Mouse (Mus musculus): Measurements from ENCODE around the gene Gaa. TPM values are rescaled to one million over a fixed set of nuclear protein-coding genes. Genes with fewer than 3 reads are reported as not detected.
A peak's percentile ranks its signal among the peaks of the same experiment; 100 is the strongest.

The Gaa gene
- polyA plus RNA-seq, 1 experiment from 2014 or later = 12.6 TPM

DNA sequence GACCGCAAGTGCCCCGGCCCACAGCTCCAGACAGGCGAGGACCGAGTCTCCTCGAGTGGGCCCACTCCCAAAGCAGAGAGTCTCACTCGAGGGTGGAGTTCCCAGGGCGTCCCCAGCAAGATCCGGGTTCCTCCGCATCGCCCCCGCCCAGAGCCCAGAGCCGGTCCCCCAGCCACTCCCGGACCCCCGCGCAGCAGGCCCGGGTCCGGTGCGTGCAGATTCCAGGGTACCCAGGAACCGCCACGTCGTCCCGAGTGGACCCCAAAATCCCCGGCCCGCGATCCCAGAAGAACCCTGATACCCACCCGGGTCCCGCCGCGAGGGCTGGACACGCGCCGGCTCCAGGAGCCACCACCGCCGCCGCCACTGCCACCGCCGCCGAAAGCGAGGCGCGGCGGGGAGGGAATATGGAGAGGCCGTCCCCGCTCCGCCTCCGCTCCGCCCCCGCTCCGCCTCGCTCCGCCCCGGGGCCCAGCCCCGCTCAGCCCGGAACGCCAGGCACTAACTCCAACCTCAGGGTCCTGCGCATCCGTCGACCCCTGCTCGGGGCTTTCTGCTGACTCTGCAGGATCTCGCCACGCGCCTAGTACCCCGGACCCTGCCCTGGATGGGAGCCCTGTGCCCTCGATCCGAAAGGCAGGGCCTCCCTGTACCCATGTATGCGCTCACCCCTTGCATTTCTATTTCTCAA lies 39.5 kb upstream of the Gaa start, which contains the start of the genes Tbc1d16 and Ccdc40:
Gene Tbc1d16, minus strand, starts transcription at position 409 of the 691 bp plus-strand sequence.
Gene Ccdc40, plus strand, starts transcription at position 482 of the 691 bp plus-strand sequence.
- ATAC-seq (ENCODE audit: low FRiP score) (peak; percentile 87), DNase-seq (ENCODE audit: low spot score) (peak; percentile 89)
- H3K27ac ChIP-seq (ENCODE audit: low read depth, low read length) = peak within 1 kb of the TSS; percentile 83
- H3K4me1 ChIP-seq (replicated peaks; ENCODE audit: control insufficient read depth, insufficient read depth, low read length) = peaks cover 16% of the 10 kb centered on the region
- H3K4me2 ChIP-seq (replicated peaks; ENCODE audit: low read depth, low read length) = peak within 1 kb of the TSS; percentile 89
- peak within 1 kb of the TSS; percentile 93 for H3K9ac ChIP-seq (ENCODE audit: low read depth, low read length)
- H3K9me3 ChIP-seq (ENCODE audit: control insufficient read depth, low read length) = no peaks in the 10 kb centered on the region
- under 1% methylated on average over 49 of the region's 66 CpGs for WGBS
- H3K4me3 ChIP-seq (ENCODE audit: low read depth, low read length) = peak within 1 kb of the TSS; percentile 81
- H3K27me3 ChIP-seq (ENCODE audit: control insufficient read depth, insufficient read depth, low read length) = no peaks in the 10 kb centered on the region
- no peaks in the 10 kb centered on the region for H3K36me3 ChIP-seq (ENCODE audit: control insufficient read depth, insufficient read depth, low read length)

DNA sequence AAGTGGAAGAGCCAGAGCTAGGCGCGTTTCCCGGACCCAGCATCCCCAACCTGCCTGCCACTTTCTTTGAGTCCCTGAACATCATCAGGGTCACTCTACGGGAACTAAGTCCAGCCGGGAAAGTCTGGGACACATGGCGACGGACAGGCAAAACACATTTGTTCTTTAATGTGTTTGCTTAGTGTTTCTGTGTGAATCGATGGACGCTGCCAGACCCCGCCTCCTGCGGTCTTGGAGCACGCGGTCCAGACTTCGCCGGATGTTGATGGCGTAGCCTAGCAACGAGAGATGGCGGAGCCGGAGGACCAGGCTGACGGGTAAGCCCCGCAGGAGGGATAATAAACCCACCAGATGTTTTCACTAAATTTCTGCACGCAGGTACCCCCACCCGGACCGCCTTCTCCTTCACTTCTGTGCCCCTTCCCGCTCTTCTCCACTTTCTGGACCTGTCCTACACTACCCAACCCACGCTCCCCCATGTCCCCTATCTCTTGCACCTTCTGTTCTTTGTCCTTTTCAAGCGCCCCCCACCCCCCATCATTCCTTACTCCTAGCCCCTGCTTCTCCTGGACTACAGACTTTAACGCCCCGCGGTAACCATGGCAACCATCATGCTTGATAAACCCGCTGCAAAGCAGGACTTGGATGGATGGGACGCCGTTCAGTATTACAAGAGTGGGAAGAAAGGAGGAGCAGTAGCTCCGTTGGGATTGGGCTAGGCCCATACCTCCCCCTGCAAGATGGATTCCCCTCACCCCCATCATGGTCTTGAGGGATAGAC lies 38.7 kb upstream of the Gaa start:
- no peaks in the 10 kb centered on the region for H3K27me3 ChIP-seq (ENCODE audit: control insufficient read depth, insufficient read depth, low read length)
- H3K9ac ChIP-seq (ENCODE audit: low read depth, low read length) = no peak overlapping the region; the same call in 1 of the 2 replicates
- no peaks in the 10 kb centered on the region for H3K9me3 ChIP-seq (ENCODE audit: control insufficient read depth, low read length)
- H3K4me2 ChIP-seq (replicated peaks; ENCODE audit: low read depth, low read length) = peak overlapping the region; percentile 89
- no peaks in the 10 kb centered on the region for H3K36me3 ChIP-seq (ENCODE audit: control insufficient read depth, insufficient read depth, low read length)
- peak; percentile 95 for ATAC-seq (ENCODE audit: low FRiP score)
- H3K27ac ChIP-seq (ENCODE audit: low read depth, low read length) = peak overlapping the region; percentile 83
- DNase-seq (ENCODE audit: low spot score) = peak; percentile 91
- under 1% methylated on average over 34 of the region's 34 CpGs for WGBS
- peak overlapping the region; percentile 81 for H3K4me3 ChIP-seq (ENCODE audit: low read depth, low read length)
- H3K4me1 ChIP-seq (replicated peaks; ENCODE audit: control insufficient read depth, insufficient read depth, low read length) = peaks cover 14% of the 10 kb centered on the region

DNA sequence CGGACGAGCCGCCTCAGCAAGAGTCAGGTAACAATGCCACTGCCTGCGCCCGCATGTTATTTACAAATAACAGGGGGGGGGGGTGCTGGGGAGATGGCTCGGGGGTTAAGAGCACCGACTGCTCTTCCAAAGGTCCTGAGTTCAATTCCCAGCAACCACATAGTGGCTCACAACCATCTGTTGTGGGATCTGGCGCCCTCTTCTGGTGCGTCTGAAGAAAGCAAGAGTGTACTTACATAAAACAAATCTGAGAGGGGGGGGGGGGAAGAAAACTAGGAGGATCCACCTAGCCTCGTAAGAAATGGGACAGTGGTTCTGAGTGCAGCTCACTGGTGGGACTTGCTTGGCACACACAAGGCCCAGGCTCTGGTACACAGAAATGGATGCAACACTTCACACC lies 32.9 kb upstream of the Gaa start:
- no peak for ATAC-seq (ENCODE audit: low FRiP score)
- Histone ChIP-seq H3K36me3 (ENCODE audit: control insufficient read depth, insufficient read depth, low read length) (0 out of 2 replicates have a peak, but pooled peaks cover 4% of the 10 kb centered on the region), H3K27ac (ENCODE audit: low read depth, low read length) (no peak overlapping the region), H3K4me2 (replicated peaks; ENCODE audit: low read depth, low read length) (no peak overlapping the region), H3K4me1 (replicated peaks; ENCODE audit: control insufficient read depth, insufficient read depth, low read length) (0 out of 2 replicates have a peak, but pooled peaks cover 2% of the 10 kb centered on the region), H3K4me3 (ENCODE audit: low read depth, low read length) (no peak overlapping the region), H3K9ac (ENCODE audit: low read depth, low read length) (no peak overlapping the region), H3K9me3 (ENCODE audit: control insufficient read depth, low read length) (no peaks in the 10 kb centered on the region; the same call in 1 of the 2 replicates), H3K27me3 (ENCODE audit: control insufficient read depth, insufficient read depth, low read length) (no peaks in the 10 kb centered on the region)
- DNase-seq (ENCODE audit: low spot score) = no peak
- WGBS = 94% methylated on average over 10 of the region's 10 CpGs

DNA sequence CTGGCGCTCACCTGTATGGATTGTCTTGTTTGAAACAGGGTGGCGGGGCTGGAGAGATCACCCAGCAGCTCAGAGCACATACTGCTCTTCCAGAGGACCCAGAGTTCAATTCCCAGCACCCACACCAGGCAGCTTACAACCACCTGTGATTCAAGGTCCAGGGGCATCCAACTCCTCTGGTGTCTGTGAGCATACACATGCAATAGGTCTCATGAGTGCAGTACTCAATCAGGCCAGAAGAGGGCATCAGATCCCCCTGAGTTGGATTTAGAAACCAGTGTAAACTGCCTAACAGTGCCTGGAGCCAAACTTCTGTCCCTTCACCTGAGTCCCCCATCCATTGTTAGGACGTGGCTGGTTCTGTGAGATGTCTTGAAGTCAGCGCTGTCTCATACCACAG lies 32.1 kb upstream of the Gaa start:
- H3K4me2 ChIP-seq (replicated peaks; ENCODE audit: low read depth, low read length) = no peak overlapping the region
- 88% methylated on average over 4 of the region's 4 CpGs for WGBS
- H3K4me1 ChIP-seq (replicated peaks; ENCODE audit: control insufficient read depth, insufficient read depth, low read length) = 0 out of 2 replicates have a peak, but pooled peaks cover 2% of the 10 kb centered on the region
- 0 out of 2 replicates have a peak, but pooled peaks cover 4% of the 10 kb centered on the region for H3K36me3 ChIP-seq (ENCODE audit: control insufficient read depth, insufficient read depth, low read length)
- H3K27me3 ChIP-seq (ENCODE audit: control insufficient read depth, insufficient read depth, low read length) = no peaks in the 10 kb centered on the region
- peak; percentile 79 for DNase-seq (ENCODE audit: low spot score)
- no peak for ATAC-seq (ENCODE audit: low FRiP score)
- H3K27ac ChIP-seq (ENCODE audit: low read depth, low read length) = no peak overlapping the region
- no peak overlapping the region for H3K9ac ChIP-seq (ENCODE audit: low read depth, low read length)
- no peaks in the 10 kb centered on the region; the same call in 1 of the 2 replicates for H3K9me3 ChIP-seq (ENCODE audit: control insufficient read depth, low read length)
- no peak overlapping the region for H3K4me3 ChIP-seq (ENCODE audit: low read depth, low read length)

DNA sequence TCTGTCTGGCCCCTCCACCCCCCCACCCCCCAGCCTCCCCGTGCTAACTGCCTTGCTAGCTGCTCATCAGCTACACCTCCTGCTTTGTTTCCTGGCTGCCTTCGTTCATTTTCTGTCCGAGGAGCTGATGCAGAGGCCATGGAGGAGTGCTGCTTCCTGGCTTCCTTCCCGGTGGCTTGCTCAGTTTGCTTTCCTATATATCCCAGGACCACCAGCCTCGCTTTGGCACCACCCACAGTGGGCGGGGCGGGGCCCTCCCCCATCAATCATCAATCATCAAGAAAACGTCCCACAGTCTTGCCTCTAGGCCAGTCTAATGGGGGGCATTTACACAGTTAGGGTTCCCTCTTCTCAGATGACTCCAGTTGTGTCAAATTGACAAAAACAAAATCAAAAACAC lies 31.3 kb upstream of the Gaa start:
- 43% methylated on average over 8 of the region's 8 CpGs for WGBS
- ATAC-seq (ENCODE audit: low FRiP score) = no peak
- 0 out of 2 replicates have a peak, but pooled peaks cover 4% of the 10 kb centered on the region for H3K36me3 ChIP-seq (ENCODE audit: control insufficient read depth, insufficient read depth, low read length)
- no peaks in the 10 kb centered on the region for H3K27me3 ChIP-seq (ENCODE audit: control insufficient read depth, insufficient read depth, low read length)
- 0 out of 2 replicates have a peak, but pooled peaks cover 2% of the 10 kb centered on the region for H3K4me1 ChIP-seq (replicated peaks; ENCODE audit: control insufficient read depth, insufficient read depth, low read length)
- no peak overlapping the region for H3K9ac ChIP-seq (ENCODE audit: low read depth, low read length)
- no peak overlapping the region for H3K27ac ChIP-seq (ENCODE audit: low read depth, low read length)
- no peaks in the 10 kb centered on the region; the same call in 1 of the 2 replicates for H3K9me3 ChIP-seq (ENCODE audit: control insufficient read depth, low read length)
- H3K4me2 ChIP-seq (replicated peaks; ENCODE audit: low read depth, low read length) = no peak overlapping the region
- DNase-seq (ENCODE audit: low spot score) = peak; percentile 49
- H3K4me3 ChIP-seq (ENCODE audit: low read depth, low read length) = no peak overlapping the region

DNA sequence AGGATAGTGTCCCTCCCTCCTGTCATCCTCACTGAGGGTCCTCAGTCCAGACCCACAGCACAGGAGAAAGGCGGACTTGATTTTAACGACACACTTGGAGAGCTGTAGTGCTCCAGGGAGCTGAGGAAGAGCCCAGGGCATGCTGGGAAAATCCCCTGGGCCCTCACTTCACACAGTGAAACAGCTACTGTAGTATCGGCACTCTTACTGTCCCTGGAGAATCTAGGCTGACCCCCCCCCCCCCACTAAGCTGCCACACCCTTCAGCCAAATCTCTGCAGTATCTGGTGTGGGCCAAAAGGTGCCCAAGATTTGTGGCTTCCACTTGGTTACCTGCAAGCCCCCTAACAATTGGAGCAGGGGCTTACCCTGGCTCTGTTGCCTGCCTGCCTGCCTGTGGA lies 30.7 kb upstream of the Gaa start:
- Histone ChIP-seq H3K4me2 (replicated peaks; ENCODE audit: low read depth, low read length) (no peak overlapping the region), H3K4me3 (ENCODE audit: low read depth, low read length) (no peak overlapping the region), H3K9ac (ENCODE audit: low read depth, low read length) (no peak overlapping the region), H3K36me3 (ENCODE audit: control insufficient read depth, insufficient read depth, low read length) (0 out of 2 replicates have a peak, but pooled peaks cover 4% of the 10 kb centered on the region), H3K9me3 (ENCODE audit: control insufficient read depth, low read length) (no peaks in the 10 kb centered on the region; the same call in 1 of the 2 replicates), H3K27me3 (ENCODE audit: control insufficient read depth, insufficient read depth, low read length) (no peaks in the 10 kb centered on the region), H3K27ac (ENCODE audit: low read depth, low read length) (no peak overlapping the region), H3K4me1 (replicated peaks; ENCODE audit: control insufficient read depth, insufficient read depth, low read length) (0 out of 2 replicates have a peak, but pooled peaks cover 2% of the 10 kb centered on the region)
- no peak for DNase-seq (ENCODE audit: low spot score)
- ATAC-seq (ENCODE audit: low FRiP score) = no peak
- WGBS = 48% methylated on average over 3 of the region's 3 CpGs

DNA sequence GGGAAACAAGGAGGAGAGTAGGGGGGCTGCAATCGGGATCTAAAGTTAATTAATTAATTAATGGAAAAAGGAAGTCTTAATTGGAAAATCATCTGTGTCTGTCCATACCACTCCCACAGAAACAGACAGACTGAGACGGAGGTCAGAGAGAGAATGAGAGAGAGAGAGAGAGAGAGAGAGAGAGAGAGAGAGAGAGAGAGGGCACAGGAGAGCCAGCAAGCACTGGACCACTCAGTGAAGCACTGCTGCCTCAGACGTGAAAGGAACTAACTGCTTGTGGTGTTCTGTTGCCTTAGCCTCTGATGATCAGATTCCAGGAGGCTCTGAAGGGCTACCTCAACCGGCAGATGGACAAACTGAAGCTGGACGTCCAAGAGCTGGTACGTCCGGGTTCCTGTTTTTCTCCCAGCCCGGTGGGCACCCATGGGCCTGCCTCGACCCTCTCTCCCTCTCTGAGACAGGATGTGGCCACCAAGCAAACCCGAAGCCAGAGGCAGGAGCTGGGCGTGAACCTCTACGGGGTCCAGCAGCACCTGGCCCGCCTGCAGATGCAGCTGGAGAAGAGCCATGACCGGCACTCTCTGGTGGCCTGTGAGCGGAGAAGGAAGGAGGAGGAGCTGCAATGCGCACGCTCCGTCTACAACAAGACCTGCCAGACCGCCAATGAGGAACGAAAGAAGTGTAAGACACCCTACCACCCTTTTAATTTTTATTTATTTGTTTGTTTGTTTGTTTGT lies 30.0 kb upstream of the Gaa start:
- H3K9ac ChIP-seq (ENCODE audit: low read depth, low read length) = no peak overlapping the region
- no peaks in the 10 kb centered on the region for H3K27me3 ChIP-seq (ENCODE audit: control insufficient read depth, insufficient read depth, low read length)
- H3K4me1 ChIP-seq (replicated peaks; ENCODE audit: control insufficient read depth, insufficient read depth, low read length) = 0 out of 2 replicates have a peak, but pooled peaks cover 2% of the 10 kb centered on the region
- peak; percentile 33 for DNase-seq (ENCODE audit: low spot score)
- WGBS = 37% methylated on average over 20 of the region's 20 CpGs
- H3K4me3 ChIP-seq (ENCODE audit: low read depth, low read length) = no peak overlapping the region
- no peaks in the 10 kb centered on the region; the same call in 1 of the 2 replicates for H3K9me3 ChIP-seq (ENCODE audit: control insufficient read depth, low read length)
- no peak overlapping the region for H3K27ac ChIP-seq (ENCODE audit: low read depth, low read length)
- H3K4me2 ChIP-seq (replicated peaks; ENCODE audit: low read depth, low read length) = peak overlapping the region; percentile 36
- ATAC-seq (ENCODE audit: low FRiP score) = peak; percentile 17; the same call in 1 of the 2 replicates
- 0 out of 2 replicates have a peak, but pooled peaks cover 4% of the 10 kb centered on the region for H3K36me3 ChIP-seq (ENCODE audit: control insufficient read depth, insufficient read depth, low read length)

DNA sequence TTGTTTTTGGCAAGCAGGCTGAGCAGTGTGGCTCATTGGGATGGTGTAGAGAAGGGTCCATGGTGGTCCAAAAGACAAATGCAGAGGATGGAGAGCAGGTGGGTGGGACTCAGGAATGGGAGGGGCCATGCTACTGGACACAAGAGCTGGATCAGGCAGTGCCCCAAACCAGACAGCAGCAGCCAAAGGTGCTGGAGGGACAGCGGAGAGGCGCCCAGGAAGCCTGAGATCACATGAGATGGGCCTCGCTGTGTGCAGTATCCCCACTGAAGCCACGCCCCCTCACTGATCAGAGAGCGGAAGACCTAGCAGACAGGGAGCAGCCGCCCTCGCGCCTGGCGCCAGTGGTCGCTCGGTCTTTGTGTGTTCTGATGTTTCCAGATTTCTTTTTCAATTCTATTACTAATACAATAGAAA lies 29.4 kb upstream of the Gaa start:
- ATAC-seq (ENCODE audit: low FRiP score) (peak; percentile 59), DNase-seq (ENCODE audit: low spot score) (peak; percentile 67)
- Histone ChIP-seq H3K36me3 (ENCODE audit: control insufficient read depth, insufficient read depth, low read length) (0 out of 2 replicates have a peak, but pooled peaks cover 4% of the 10 kb centered on the region), H3K4me2 (replicated peaks; ENCODE audit: low read depth, low read length) (peak overlapping the region; percentile 36), H3K9ac (ENCODE audit: low read depth, low read length) (no peak overlapping the region), H3K9me3 (ENCODE audit: control insufficient read depth, low read length) (no peaks in the 10 kb centered on the region; the same call in 1 of the 2 replicates), H3K27me3 (ENCODE audit: control insufficient read depth, insufficient read depth, low read length) (no peaks in the 10 kb centered on the region), H3K4me3 (ENCODE audit: low read depth, low read length) (no peak overlapping the region), H3K4me1 (replicated peaks; ENCODE audit: control insufficient read depth, insufficient read depth, low read length) (0 out of 2 replicates have a peak, but pooled peaks cover 2% of the 10 kb centered on the region), H3K27ac (ENCODE audit: low read depth, low read length) (no peak overlapping the region)
- 24% methylated on average over 11 of the region's 11 CpGs for WGBS
